Mouse (Mus musculus) large intestine, adult 2 months (tissue): Measurements from ENCODE around the gene Wscd2. TPM values are rescaled to one million over a fixed set of nuclear protein-coding genes. Genes with fewer than 3 reads are reported as not detected.

ENCODE experiments used
- DNase-seq: peaks from one replicate; pipeline ENCODE4 v3.0.0-alpha.2; 2012; ENCODE audit warnings: low read depth, low spot score
- WGBS: fragments of 180-500 bp; shearing (Covaris S2); methylation state at CpG from one replicate; pipeline ENCODE4 v1.1.7; 2018; 5-methylcytosine and 5-hydroxymethylcytosine counted together
- polyA plus RNA-seq: library from polyadenylated mRNA; depleted of rRNA; stranded (reverse); fragments of >200 nt; gene quantifications from 2 replicates; pipeline ENCODE4 v1.2.3, GENCODE M21; 2012

Gene Wscd2
- polyA plus RNA-seq, 1 experiment = 6.9 TPM

DNA sequence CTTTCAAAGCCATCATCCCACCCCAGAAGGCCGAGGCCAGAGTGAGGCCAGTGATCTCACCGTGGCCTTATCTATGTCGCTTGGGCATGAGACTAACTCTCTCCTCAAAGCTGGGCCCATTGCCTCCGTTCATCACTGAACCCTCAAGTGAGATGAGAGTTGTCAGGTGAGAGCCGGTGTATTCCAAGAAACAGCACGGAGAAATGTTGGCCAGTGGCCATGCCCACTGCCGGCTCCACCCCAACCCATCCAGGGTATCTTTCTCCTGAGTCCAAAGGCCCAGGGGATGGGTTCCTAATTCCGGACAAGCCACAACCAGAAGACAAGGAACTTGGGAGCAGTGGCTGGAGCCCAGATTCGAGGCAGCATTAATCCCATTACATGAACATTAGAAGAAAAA lies 113.3 kb downstream of the Wscd2 start:
- no peak for DNase-seq
- 72% methylated on average over 9 of the region's 9 CpGs for WGBS

DNA sequence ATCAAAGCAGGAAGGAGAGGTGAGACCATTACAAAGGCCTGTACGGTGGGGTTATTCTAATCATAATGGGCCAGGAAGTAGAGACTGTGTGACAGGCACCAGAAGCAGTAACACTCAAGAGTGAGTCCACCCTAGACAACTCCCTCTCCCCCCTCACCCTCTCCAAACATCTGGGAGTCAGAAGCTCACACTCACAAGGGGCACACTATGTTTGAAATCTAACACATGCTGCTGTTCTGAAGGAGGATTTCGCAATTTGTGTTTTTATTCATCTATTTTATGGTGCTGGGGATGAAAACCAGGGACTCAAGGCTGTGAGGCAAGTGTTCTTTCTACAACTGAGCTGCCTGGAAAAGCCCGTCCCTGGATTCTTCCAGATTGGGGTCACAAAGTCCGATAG lies 114.6 kb downstream of the Wscd2 start:
- no peak for DNase-seq
- WGBS = 42% methylated on average over 4 of the region's 4 CpGs

DNA sequence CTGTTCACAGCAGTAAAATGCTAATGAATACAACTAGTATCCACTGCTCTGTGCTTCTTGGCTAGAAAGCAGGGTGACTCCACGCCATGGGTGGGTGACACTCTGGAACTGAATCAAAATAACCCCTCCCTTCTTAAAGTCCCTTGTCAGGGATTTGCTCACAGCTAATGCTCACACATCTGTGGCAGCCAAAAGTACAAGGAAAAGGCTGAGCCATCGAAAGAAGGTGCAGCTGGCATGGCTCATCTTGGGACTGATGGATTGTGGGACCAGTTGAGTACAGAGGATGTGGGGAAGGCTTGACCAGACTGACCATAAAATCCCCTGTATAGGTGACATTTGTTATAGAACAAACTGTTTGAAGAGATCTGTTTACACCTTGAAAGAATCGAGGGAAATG lies 116.0 kb downstream of the Wscd2 start:
- WGBS = 48% methylated on average over 3 of the region's 3 CpGs
- DNase-seq = no peak

DNA sequence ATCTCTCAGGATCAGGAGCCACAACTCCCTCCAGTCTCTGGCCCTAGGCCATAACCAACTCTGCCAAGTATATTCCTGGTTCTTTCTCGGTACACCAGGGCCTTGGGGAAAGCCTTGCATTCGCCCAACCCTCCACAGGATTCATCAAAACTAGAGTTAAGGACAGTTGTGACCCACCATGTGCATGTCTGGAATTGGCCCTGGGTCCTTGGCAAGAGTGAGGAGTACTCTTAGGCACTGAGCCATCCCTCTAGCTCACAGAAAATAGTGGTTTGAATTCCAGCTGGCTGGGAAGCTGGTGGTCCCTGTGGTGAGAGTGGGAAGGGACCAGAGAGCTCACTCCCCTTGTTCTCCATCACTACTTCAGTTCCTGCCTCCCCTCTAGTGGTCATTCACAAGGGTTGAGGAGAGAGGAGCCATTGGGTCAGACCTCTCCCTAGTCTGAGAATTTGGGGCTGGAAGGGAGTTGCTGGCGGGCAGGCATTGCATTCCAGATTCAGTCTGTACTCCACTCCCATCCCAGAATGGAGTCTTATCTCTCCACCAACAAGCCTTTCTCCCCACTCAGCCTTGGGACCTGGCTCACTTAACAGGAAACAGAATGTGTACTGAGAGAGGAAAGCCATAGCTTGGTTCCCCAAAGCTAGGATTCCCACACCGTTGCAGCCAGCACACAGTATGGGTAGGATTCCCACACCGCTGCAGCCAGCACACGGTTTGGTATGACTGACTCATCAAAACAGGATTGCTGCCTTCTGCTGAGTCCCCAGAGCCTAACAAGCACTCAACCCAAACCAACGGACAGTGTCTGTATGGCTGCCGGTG lies 117.0 kb downstream of the Wscd2 start:
- DNase-seq = no peak
- 67% methylated on average over 8 of the region's 8 CpGs for WGBS

DNA sequence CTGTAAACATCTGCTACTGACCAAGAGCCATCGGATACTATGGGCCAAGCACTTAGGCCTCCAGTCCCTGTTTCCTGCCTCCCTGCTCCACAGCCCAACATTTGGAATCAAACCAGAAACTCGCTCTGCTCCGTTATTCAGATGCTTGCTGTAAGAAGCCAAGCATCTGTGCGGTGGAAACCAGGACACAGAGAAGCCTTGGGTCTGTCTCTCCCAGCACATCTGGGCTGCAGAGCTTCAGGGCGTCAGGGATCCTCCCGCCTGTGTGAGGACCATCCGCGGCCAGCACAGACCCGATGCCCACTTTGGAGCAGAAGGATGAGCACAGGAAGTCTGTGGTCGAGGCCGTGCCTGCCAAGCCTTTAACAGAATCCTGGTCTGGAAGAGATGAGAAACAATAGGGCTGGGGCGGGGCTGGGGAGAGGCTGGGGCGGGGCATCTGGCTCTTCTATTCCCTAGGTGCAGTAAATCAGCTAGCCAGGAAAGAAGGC lies 117.9 kb downstream of the Wscd2 start:
- WGBS = 18% methylated on average over 13 of the region's 13 CpGs
- DNase-seq = no peak

DNA sequence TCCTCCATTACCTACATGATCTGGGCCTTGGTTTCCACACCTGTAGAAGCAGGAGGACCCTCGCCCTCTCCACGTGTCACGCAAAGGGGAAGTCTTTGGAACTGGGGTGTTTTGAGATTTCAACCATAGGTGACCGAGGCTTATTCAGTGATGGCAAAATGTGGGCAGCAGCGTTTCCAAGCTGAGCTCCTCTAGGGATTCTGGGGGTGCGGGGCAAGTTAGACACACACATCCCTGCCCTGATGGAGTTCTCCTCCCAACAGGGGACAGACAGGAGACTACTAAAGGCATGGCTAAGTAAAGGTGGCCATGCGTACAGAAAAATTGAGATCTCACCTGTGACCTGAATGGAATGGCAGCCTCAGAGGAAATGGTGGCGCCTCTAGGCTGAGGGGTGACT lies 118.4 kb downstream of the Wscd2 start:
- 74% methylated on average over 8 of the region's 8 CpGs for WGBS

DNA sequence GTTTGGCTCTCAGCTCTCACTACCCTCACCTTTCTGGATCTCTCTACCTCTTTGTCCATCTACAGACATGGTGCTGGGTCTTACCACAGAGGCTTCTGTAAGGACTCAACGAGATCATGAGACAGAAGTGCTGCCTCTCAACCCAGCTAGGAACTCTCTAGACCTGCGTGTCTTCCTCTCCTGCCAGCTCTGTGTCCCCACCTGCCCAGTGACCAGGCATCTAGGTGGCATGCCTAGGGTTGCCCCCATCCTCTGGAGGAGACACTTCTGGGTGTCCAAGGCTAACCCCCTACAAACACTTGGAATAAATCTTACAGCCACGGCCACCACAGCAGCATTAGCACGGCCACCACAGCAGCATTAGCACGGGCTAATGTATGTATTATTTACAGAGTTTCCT lies 119.8 kb downstream of the Wscd2 start:
- WGBS = 79% methylated on average over 5 of the region's 5 CpGs
- DNase-seq = no peak

More for the DNA sequence above, 118.4 kb downstream of the Wscd2 start:
- DNase-seq = no peak

DNA sequence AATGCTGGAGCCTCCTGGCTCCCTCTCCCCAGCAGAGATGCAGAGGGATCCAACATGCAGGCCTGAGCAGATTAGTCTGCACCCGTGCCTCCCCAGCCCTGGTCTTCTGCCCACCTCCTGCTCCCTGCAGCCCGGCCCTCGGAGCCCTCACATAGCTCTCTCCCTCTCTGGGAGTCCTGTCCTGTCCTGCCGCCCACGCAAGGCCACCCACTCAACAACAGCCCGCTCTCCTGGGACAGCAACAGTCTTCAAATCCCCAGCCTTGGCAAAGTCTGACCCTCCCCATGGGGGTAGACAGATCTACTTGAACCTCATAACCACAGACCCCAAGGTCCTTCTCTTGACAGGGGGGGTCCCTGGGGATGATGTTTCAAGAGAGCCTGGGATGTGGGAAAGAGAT lies 120.4 kb downstream of the Wscd2 start:
- no peak for DNase-seq
- WGBS = 75% methylated on average over 6 of the region's 6 CpGs

DNA sequence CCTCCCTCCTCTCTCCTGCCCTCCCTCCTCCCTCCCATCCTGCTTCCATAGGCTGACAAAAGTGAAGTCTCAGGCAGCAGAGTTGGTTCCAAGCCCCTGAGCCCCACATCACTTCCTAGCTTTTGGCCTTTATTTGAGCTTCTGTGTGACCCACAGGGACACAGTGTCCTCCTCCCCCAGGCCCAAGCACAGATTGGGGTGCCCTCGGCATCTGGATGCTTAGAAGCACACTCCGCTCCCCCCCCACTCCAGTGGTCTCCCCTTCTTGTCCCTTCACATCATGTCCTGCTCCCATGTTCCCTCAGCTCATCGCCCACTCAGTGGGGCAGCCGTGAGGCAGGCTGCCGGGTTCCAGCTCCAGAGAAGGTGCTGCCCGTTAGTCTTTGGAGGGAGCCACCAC lies 121.0 kb downstream of the Wscd2 start:
- no peak for DNase-seq
- WGBS = 84% methylated on average over 6 of the region's 6 CpGs

DNA sequence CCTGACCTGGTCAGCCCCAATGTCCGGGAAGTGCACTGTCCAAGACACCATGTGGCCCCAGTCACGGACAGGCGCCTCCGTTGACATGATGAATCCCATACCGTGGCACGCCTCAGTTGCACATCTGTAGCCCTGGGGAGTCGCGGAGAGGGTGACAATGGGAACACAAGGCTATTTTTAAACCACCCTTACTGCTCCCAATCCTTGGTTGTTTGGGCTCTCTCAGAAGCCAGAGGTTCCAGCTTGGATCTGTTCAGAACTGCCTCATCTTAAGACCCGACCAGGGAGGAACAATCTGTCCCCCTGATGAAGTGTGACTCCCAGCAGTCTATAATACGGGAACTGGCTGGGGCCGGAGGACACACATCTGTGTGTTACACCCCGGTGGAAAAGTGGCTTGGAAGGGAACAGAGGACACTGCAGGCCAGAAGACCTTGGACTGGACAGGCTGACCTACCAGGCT lies 121.7 kb downstream of the Wscd2 start:
- no peak for DNase-seq
- 62% methylated on average over 12 of the region's 12 CpGs for WGBS

DNA sequence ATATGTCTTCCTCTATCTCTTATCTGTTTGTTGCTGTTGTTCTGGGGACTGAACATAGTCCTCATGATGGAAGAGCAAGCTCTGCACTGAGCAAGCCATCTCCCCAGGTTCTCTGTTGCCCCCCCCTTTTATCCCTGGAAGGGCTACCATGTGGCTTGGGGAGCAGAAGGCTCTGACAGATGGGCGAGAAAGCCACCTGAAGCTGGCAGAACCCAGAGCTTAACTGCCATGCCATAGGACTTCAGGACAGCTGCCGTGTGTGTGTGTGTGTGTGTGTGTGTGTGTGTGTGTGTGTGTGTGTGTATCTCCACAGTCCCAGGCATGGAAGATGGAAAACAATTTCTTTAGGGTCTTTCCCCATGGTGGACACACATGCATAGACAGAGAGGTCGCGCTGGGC lies 128.6 kb downstream of the Wscd2 start:
- DNase-seq = no peak
- WGBS = 92% methylated on average over 4 of the region's 4 CpGs

DNA sequence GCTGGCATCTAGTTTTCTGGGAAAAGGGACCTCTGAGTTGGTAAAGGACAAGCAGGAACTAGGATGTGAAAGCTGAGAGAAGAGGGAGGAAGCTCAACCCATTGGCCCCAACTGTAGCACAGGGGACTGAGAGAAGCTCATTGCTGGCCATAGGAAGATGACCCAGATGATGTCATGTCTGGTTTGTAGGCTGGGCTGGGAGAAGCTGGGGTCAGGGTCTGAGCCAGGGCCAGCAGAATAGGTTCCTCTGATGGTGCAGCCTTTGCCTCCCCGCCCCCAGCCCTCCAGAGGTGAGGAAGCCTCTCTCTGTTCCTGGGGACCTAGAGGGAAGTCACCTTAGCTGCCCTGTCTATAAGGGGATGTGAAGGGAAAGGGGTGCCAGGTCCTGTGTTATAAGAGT lies 129.0 kb downstream of the Wscd2 start:
- 80% methylated on average over 1 of the region's 1 CpGs for WGBS
- DNase-seq = no peak

DNA sequence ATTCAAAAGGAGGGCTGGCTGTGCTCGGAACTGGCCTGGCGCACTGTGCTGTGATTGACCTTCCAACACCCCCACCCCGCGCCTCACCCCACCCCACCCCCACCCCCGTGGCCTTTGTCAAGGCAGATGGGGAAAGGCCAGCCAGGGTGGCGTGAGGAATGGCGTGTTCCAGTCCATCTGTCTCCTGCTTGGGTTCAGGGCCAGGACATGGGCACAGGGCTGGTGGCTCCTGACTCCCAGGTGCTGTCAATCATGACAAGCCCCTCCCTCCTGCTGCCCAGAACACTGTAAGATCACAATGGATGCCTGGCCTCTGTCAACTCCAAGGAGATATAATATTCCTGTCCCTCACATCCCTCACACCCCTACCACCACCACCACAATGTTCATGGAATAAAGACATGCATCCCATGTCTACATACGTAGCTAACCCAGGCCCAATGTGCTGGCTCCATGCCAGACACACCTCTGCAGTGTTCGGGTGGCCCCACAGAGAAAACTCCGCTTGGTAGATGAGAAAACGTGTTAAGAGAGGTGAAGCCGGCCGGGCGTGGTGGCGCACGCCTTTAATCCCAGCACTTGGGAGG lies 130.1 kb downstream of the Wscd2 start:
- no peak for DNase-seq
- WGBS = 70% methylated on average over 16 of the region's 16 CpGs

DNA sequence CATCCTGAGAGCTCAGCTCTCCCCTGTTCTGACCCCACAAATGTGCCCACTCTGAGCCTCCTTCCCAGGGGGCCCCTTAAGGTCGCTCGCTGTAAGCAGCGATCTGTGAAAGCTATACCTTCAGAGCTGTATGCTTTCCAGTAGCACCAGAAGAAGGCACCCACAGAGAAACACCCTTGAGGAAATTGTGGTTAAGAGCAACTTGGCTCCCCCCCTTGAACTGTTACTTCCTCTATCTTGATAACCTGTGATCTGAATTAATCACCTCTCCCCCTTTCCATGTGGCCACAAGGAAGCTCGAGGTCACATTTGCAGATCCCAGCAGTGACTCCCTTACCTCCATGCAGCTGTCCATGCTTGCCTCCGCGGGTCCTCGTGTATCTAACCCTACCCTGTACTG lies 130.9 kb downstream of the Wscd2 start:
- DNase-seq = no peak

DNA sequence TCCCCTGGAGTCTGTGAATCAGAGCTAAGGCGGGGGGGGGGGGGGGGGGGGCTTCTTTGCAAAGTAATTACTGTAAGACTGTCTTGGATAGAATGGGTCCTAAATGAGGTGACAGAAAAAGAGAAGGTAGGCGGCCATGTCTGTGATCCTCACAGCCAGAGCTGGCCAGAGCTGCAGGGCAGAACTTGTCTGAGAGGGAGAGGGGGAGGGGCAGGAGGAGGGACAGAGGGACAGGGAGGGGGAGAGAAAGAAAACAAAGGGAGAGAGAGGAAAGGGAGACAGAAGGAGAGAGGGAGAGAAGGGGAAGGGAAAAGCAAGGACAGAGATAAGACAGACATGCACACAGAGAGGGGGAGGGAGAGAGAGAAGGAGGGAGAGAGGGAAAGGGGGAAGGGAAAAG lies 132.9 kb downstream of the Wscd2 start:
- WGBS = 41% methylated on average over 2 of the region's 2 CpGs
- DNase-seq = no peak

More for the DNA sequence above, 130.9 kb downstream of the Wscd2 start:
- WGBS = 75% methylated on average over 7 of the region's 7 CpGs

DNA sequence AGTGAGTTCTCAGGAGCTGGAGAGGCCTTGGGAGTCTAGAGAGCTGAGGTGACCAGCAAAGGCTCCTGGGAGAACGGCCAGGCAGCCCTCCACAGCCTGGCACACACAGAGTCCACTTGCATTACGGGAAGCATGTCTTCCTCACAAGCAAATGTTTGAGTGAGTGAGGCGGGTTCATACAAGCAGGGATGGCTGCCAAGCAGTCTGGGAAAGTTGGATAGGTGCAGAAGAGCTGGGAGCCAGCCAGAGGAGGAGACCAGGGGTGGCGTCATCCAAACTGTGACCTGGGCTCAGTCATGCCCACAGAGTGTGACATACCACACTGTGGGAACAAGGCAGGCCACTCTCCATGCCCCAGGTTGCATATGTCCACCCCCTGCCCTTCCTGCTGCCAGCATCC lies 134.9 kb downstream of the Wscd2 start:
- 62% methylated on average over 4 of the region's 4 CpGs for WGBS
- DNase-seq = no peak

DNA sequence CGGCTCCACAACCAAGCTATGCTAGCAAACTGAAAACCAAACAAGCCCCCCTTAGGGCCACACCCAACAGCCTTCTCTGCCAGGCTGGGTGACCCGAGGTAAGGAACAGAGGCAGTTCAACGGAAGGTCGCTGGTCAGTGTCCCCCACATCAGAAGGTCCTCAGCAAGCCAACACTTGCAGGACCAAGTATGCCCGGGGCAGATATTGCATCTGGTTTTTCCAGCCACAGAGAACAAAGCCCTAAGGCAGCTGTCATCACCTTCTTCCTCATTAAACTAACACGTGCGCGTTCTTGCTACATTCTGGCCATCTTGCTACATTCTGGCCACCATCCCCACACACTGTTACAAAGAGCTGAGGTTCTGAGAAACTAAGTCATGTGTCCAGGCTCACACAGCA lies 136.2 kb downstream of the Wscd2 start:
- no peak for DNase-seq
- 68% methylated on average over 8 of the region's 8 CpGs for WGBS

DNA sequence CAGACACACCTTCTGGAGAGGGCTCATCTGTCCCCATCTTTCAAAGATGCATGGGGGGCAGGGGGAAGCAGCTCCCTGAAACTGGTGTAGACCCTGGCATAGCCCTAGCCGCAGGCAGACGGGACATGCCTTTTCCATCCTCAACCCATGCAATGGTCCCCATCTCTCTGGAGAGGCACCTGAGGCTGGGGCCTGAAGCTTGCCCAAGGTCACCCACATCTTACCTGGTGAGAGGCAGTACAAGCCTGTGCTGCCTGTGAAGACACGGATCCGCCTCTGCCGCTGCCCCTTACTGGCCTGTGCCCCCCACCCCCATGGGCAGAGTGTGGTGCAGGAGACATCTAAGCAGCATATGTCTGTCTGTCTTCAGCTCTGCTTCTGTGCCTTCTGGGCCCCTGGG lies 136.9 kb downstream of the Wscd2 start:
- WGBS = 71% methylated on average over 5 of the region's 5 CpGs
- DNase-seq = no peak

DNA sequence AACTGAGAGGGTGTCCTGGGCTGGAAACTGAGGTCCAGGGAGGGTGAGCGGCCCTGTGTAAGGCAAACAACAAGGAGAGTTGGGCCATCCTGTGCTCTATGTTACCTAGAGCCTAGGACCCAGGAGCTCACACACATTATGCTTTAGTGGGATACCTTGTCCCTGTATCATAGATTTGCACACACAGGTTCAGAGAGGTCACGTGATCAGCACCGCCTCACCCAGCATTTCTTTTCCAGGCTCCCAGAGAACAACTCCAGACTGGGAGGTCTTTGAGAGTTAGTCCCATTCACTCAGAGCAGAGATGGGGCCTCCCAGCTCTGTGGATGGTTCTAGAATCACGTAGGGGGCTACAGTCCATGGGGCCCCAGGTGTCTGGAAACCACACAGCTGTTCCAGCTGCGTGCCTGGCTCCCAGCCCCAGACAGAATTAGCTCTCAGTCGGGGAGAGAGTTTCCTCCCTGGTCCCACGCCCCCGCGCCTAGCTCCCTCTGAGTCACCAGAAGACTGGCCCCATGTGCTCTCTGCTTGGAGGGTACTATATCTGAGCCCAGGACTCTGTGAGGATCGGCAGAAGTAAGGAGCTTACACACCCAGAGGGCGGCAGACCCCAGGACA lies 137.8 kb downstream of the Wscd2 start:
- no peak for DNase-seq
- 25% methylated on average over 11 of the region's 11 CpGs for WGBS

DNA sequence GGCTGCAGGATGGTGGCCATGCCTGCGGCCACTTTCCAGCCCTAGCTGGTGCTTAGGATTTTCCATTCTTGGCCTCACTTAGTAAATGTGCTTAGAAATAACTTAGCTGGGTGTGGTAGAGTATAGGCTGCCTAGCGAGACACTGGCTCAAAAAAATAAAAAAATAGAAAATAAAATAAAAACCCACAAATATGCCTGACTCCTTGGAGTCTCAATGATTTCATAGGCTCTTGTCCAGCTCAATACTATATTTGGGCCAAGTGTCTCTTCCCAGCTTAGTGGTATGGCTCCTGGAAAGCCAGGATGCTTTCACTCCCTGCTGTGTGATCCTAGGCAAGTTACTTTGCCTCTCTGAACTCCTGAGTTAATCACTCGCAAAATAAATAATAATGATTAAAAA lies 139.1 kb downstream of the Wscd2 start:
- 60% methylated on average over 3 of the region's 3 CpGs for WGBS
- DNase-seq = no peak

DNA sequence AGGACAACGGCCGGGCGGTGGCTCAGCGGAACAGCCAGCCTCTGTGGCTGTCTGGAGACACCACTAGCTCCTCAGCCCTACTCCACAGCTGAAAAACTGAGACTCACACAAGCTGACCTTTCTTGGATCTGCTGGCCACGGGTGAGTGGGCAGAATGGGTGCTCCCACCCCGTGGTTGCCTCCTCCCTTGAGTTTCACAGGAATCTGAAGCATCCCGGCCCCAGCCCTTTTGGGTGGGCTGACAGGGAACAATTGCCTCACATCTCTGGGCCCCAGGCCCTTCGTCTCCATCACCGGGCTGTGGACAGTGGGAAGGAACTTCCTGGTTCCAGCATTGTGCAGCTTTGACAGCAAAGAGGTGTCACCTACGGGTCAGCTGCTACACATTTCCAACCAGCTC lies 140.0 kb downstream of the Wscd2 start:
- no peak for DNase-seq
- 56% methylated on average over 10 of the region's 10 CpGs for WGBS
